Mouse (Mus musculus) stomach, embryonic 14.5 days (tissue): Measurements from ENCODE around the gene Slc25a33. TPM values are rescaled to one million over a fixed set of nuclear protein-coding genes. Genes with fewer than 3 reads are reported as not detected.

Source experiments
- ATAC-seq: fragments of 200-750 bp; cut with Nextera tagmentation; 2 replicates; pipeline ENCODE4 v1.8.0; 2017; ENCODE audit warnings: low read depth, moderate TSS enrichment; ENCODE audit not compliant: insufficient number of reproducible peaks, insufficient read depth, low FRiP score
- H3K27ac ChIP-seq: fragments of 300-500 bp; sonication (generic); 2 replicates; pipeline ENCODE4 v1.5.1; 2014; ENCODE audit warnings: mild to moderate bottlenecking, low read length, moderate library complexity, mixed read lengths
- H3K27me3 ChIP-seq: fragments of 300-500 bp; sonication (generic); 2 replicates; pipeline ENCODE4 v1.6.1; 2014; ENCODE audit warnings: low read length, control low read depth, mixed read lengths; ENCODE audit not compliant: control insufficient read depth, insufficient read depth
- H3K36me3 ChIP-seq: fragments of 300-500 bp; sonication (generic); 2 replicates; pipeline ENCODE4 v1.6.1; 2014; ENCODE audit warnings: mild to moderate bottlenecking, control low read depth, low read length, moderate library complexity, mixed read lengths; ENCODE audit not compliant: control insufficient read depth, insufficient read depth
- H3K4me1 ChIP-seq: fragments of 300-500 bp; sonication (generic); 2 replicates; pipeline ENCODE4 v1.6.1; 2014; ENCODE audit warnings: low read length, control low read depth, mixed read lengths; ENCODE audit not compliant: control insufficient read depth, insufficient read depth
- H3K4me2 ChIP-seq: fragments of 300-500 bp; sonication (generic); replicated peaks from 2 replicates; pipeline ENCODE4 v1.6.1; 2014; ENCODE audit warnings: low read depth, low read length, control low read depth
- H3K4me3 ChIP-seq: fragments of 300-500 bp; sonication (generic); 2 replicates; pipeline ENCODE4 v1.5.1; 2014; ENCODE audit warnings: low read depth, low read length, control low read depth
- H3K9ac ChIP-seq: fragments of 300-500 bp; sonication (generic); replicated peaks from 2 replicates; pipeline ENCODE4 v1.6.1; 2014; ENCODE audit warnings: low read depth, mild to moderate bottlenecking, control low read depth, low read length, moderate library complexity, mixed read lengths
- H3K9me3 ChIP-seq: fragments of 300-500 bp; sonication (generic); 2 replicates; pipeline ENCODE4 v1.6.1; 2016; ENCODE audit warnings: low read depth, low read length, control low read depth; ENCODE audit not compliant: control insufficient read depth
- WGBS: fragments of 180-500 bp; shearing (Covaris S2); extraction: QIAGEN DNeasy Blood & Tissue Kit; methylation state at CpG from one replicate; pipeline ENCODE4 v1.1.7; 2014; 5-methylcytosine and 5-hydroxymethylcytosine counted together
- microRNA-seq: library from miRNA; unstranded; fragments of <30 nt; microRNA quantifications from one replicate; pipeline ENCODE4, GENCODE M21; 2016
- polyA plus RNA-seq: library from polyadenylated mRNA; unstranded; fragments of >200 nt; fragmentation: Nextera tagmentation; extraction: Ambion mirVana; gene quantifications from 2 replicates; pipeline ENCODE4 v1.2.1, GENCODE M21; 2014

The Slc25a33 gene
- polyA plus RNA-seq, 1 experiment from 2014 or later: 9.4 TPM

DNA sequence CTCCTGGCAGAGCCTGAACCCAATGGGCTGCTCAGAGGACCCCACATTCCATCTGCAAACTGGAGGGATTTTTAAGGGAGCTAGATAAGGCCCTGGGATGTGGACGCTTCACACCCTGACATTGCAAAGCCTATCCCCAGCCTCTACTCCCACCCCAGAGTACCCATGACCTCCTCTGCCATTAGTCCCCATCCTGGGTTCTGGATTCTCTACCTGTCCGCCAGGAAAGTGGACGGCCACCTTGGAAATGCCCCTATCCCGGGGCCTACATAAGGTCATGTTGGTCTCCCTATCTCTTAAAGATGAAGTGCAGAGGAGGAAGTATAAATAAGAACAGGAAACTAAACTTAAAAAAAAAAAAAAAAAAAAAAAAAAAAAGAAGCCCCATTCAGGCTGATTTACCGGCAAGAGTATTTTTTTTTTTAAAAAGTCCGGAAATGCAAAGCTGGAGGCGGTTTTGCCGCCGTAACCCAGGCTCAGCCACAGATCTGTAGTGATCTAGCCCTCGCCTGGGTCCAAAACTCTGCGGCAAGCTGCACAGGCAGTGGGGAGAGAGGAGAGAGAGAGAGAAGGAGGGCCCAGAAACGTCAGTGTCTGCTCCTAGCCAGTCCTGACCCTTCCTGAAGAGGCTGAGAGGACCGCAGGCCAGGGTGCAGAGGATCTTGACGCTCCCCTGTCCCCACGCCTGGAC is 76.4 kb downstream of the Slc25a33 start:
- peak overlapping the region; percentile 39 for H3K4me3 ChIP-seq
- 0 out of 2 replicates have a peak, but pooled peaks have one; percentile 20 for ATAC-seq
- H3K4me2 ChIP-seq: peak overlapping the region; percentile 80
- no peaks in the 10 kb centered on the region for H3K36me3 ChIP-seq
- H3K27me3 ChIP-seq: 0 out of 2 replicates have a peak, but pooled peaks cover 4% of the 10 kb centered on the region
- H3K27ac ChIP-seq: no peak overlapping the region
- 23% methylated on average over 15 of the region's 15 CpGs for WGBS
- 0 out of 2 replicates have a peak, but pooled peaks cover 4% of the 10 kb centered on the region for H3K4me1 ChIP-seq
- no peaks in the 10 kb centered on the region for H3K9me3 ChIP-seq
- H3K9ac ChIP-seq: peak overlapping the region; percentile 28; the same call in 1 of the 2 replicates

DNA sequence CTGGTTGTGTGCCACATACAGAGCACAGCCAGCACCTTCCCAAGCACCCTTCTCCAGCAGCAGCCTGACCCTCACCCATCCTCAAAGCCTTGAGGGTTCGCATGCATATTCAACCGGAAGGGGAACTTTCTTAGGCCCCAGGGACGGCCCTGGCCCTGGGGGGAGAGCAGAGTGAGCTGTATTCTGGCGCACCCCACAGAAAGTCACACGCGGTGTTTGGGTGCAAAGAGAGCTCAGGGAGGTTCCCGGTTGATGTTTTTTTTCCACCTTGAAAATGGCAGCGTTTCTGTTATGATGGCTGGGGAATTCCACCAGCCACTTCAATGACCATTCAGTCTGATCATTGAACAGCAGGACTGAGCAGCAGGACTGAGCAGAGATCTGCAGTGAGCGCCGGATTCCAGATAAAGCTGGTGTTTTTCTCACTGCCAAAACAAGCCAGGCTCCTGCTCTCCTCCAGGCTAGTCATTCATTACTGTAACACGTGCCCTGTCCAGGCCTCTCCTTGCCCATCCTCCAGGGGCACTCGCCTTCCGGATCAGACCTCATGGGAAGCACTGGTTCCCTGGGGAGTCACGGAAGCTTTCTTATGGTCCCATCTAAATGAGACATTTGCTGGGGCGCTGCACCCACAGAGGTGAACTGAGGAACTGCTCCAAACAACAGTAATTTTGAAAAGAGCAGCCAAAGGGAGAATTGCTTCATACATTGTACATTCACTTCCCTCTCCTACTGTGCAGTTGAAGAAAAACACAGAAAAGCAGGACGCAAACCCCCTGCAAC is 77.7 kb downstream of the Slc25a33 start:
- H3K4me2 ChIP-seq: no peak overlapping the region
- no peak overlapping the region for H3K4me3 ChIP-seq
- no peak for ATAC-seq
- H3K9ac ChIP-seq: no peak overlapping the region
- H3K9me3 ChIP-seq: no peaks in the 10 kb centered on the region
- H3K27me3 ChIP-seq: 0 out of 2 replicates have a peak, but pooled peaks cover 4% of the 10 kb centered on the region
- H3K27ac ChIP-seq: no peak overlapping the region
- no peaks in the 10 kb centered on the region for H3K36me3 ChIP-seq
- WGBS: 25% methylated on average over 16 of the region's 16 CpGs
- H3K4me1 ChIP-seq: 0 out of 2 replicates have a peak, but pooled peaks cover 4% of the 10 kb centered on the region

Small RNA genes lying within 50 kb of the gene (microRNA-seq; reads per million reads assigned to microRNA genes)
- not detected for gene Gm47301

Other genes starting within 250 kb of the Slc25a33 start
- gene Clstn1, start 187.8 kb downstream of the Slc25a33 start, polyA plus RNA-seq: 22.9 and 24.6 TPM in 2 replicates
- gene Pik3cd, start 71.7 kb downstream of the Slc25a33 start, polyA plus RNA-seq: 4.8 and 6.1 TPM in 2 replicates
- gene Tmem201, start 36.2 kb downstream of the Slc25a33 start, polyA plus RNA-seq: 19.7 and 21.8 TPM in 2 replicates
- 15.9 and 19.2 TPM in 2 replicates for gene Spsb1, start 180.8 kb upstream of the Slc25a33 start, polyA plus RNA-seq
- gene H6pd, start 234.7 kb upstream of the Slc25a33 start, polyA plus RNA-seq: 8.8 and 10.2 TPM in 2 replicates